Mouse (Mus musculus) left cerebral cortex, postnatal 36 days (tissue): ENCODE data around the gene Gm10840. TPM values are rescaled to one million over a fixed set of nuclear protein-coding genes. Genes with fewer than 3 reads are reported as not detected.
"Not testable (repeated sequence)": the region's sequence is repeated elsewhere in the genome, so short reads cannot be mapped to it uniquely, and the experiment has no call there.

Experiments
- DNase-seq, 2 experiments: peaks; one replicate each; pipeline ENCODE4 v3.0.0; 2021 to 2022; ENCODE audit warnings: low spot score in 2 of 2, mixed read lengths in 1 of 2
- intact Hi-C: fragments of 180-260 bp; cut with DNase I; formaldehyde crosslinking; loops from one replicate; pipeline ENCODE4 v1.15.1; 2025
- total RNA-seq, 2 experiments: library from RNA; stranded (reverse); gene quantifications; 2 replicates each; pipeline ENCODE4 v1.2.3; 2021

Gm10840 gene
- total RNA-seq, 2 experiments from 2014 or later: not detected

GRCm38 (mm10) chr11:106193371-106194154 lies 32.9 kb downstream of the Gm10840 start:
- intact Hi-C loops: loop anchor here (1.0 kb wide), 1 partner anchor 34 kb away; no protein-coding TSS in a partner anchor
- DNase-seq: peak; percentile 95 to 96

GRCm38 (mm10) chr11:106194155-106194541 lies 33.5 kb downstream of the Gm10840 start:
- intact Hi-C loops: loop anchor here (1.0 kb wide), 1 partner anchor 35 kb away; no protein-coding TSS in a partner anchor

GRCm38 (mm10) chr11:106194891-106195290 lies 34.2 kb downstream of the Gm10840 start:
- no peak for DNase-seq
- intact Hi-C loops: loop anchor here (1.0 kb wide), 1 partner anchor 36 kb away; no protein-coding TSS in a partner anchor

More at GRCm38 (mm10) chr11:106194155-106194541, 33.5 kb downstream of the Gm10840 start:
- no peak for DNase-seq

- intact Hi-C loops: no loop called here
- no peak for DNase-seq
Observed at GRCm38 (mm10) chr11:106195341-106195740, 34.7 kb downstream of the Gm10840 start.

GRCm38 (mm10) chr11:106198277-106198676 lies 37.6 kb downstream of the Gm10840 start:
- intact Hi-C loops: no loop called here
- DNase-seq: no peak

GRCm38 (mm10) chr11:106199997-106200396 lies 39.3 kb downstream of the Gm10840 start:
- intact Hi-C loops: loop anchor here (5.0 kb wide), 1 partner anchor 42 kb away; no protein-coding TSS in a partner anchor
- not testable (repeated sequence) for DNase-seq

GRCm38 (mm10) chr11:106200756-106201155 lies 40.1 kb downstream of the Gm10840 start:
- no peak for DNase-seq
- intact Hi-C loops: loop anchor here (5.0 kb wide), 1 partner anchor 42 kb away; no protein-coding TSS in a partner anchor

- intact Hi-C loops: loop anchor here (5.0 kb wide), 1 partner anchor 41 kb away; no protein-coding TSS in a partner anchor
Observed at GRCm38 (mm10) chr11:106201337-106202122, 40.9 kb downstream of the Gm10840 start.

GRCm38 (mm10) chr11:106202123-106202465 lies 41.4 kb downstream of the Gm10840 start, which contains the start of gene Strada:
Gene Strada (minus strand): TSS chr11:106202168.
- no peak for DNase-seq
- intact Hi-C loops: loop anchor here (5.0 kb wide), 1 partner anchor 40 kb away; no protein-coding TSS in a partner anchor

More at GRCm38 (mm10) chr11:106201337-106202122, 40.9 kb downstream of the Gm10840 start:
- DNase-seq: no peak

Other genes starting within 250 kb of the Gm10840 start
- 10 to 100 TPM; 81.8 to 88.9 TPM for gene Cyb561, start 207.5 kb upstream of the Gm10840 start, total RNA-seq
- gene Ace, start 192.9 kb upstream of the Gm10840 start, total RNA-seq: 10 to 100 TPM in 1 of 2 experiments, 1 to 10 TPM in 1; 9.2 to 11.5 TPM
- not detected for gene Ace3, start 166.2 kb upstream of the Gm10840 start, total RNA-seq
- 1 to 10 TPM; 2.1 to 2.2 TPM for gene Kcnh6, start 152.7 kb upstream of the Gm10840 start, total RNA-seq
- gene Dcaf7, start 124.0 kb upstream of the Gm10840 start, total RNA-seq: 100 to 1,000 TPM; 144 to 147 TPM
- 10 to 100 TPM; 17.2 to 20.3 TPM for gene Taco1, start 94.8 kb upstream of the Gm10840 start, total RNA-seq
- gene Map3k3, start 76.2 kb upstream of the Gm10840 start, total RNA-seq: 10 to 100 TPM; 26.9 to 28.4 TPM
- 100 to 1,000 TPM in 1 of 2 experiments, 10 to 100 TPM in 1; 98.5 to 104 TPM for gene Limd2, start within 50 bp of the Gm10840 start, total RNA-seq
- 10 to 100 TPM; 26.6 to 31.2 TPM for gene Strada, start 41.3 kb downstream of the Gm10840 start, total RNA-seq
- gene Ccdc47, start 55.5 kb downstream of the Gm10840 start, total RNA-seq: 10 to 100 TPM; 79.5 to 86.6 TPM
- 10 to 100 TPM; 63.0 to 68.0 TPM for gene Ddx42, start 56.1 kb downstream of the Gm10840 start, total RNA-seq
- 10 to 100 TPM; 26.0 to 29.8 TPM for gene Ftsj3, start 95.2 kb downstream of the Gm10840 start, total RNA-seq
- 100 to 1,000 TPM; 183 to 198 TPM for gene Psmc5, start 95.3 kb downstream of the Gm10840 start, total RNA-seq
- gene Smarcd2, start 112.1 kb downstream of the Gm10840 start, total RNA-seq: 10 to 100 TPM; 17.2 to 20.6 TPM
- under 1 TPM; 0.15 to 0.25 TPM for gene Tcam1, start 115.8 kb downstream of the Gm10840 start, total RNA-seq
- not detected for gene Gh, start 141.0 kb downstream of the Gm10840 start, total RNA-seq
- gene Cd79b, start 153.9 kb downstream of the Gm10840 start, total RNA-seq: under 1 TPM; 0.27 to 0.34 TPM
- not detected for gene Scn4a, start 192.4 kb downstream of the Gm10840 start, total RNA-seq
- gene Prr29, start 204.6 kb downstream of the Gm10840 start, total RNA-seq: not detected
- gene Icam2, start 227.2 kb downstream of the Gm10840 start, total RNA-seq: 1 to 10 TPM; 3.1 to 4.1 TPM